Mouse (Mus musculus) erythroblast, adult 5-6 weeks (primary cell): ENCODE measurements around the gene Casc4. TPM values are rescaled to one million over a fixed set of nuclear protein-coding genes. Genes with fewer than 3 reads are reported as not detected.
"Not testable (repeated sequence)": the region's sequence is repeated elsewhere in the genome, so short reads cannot be mapped to it uniquely, and the experiment has no call there.

Experiments used
- ATAC-seq: replicated peaks from 2 replicates; pipeline ENCODE4 v1.8.0; 2016; ENCODE audit warnings: moderate number of reproducible peaks, mild to moderate bottlenecking, moderate TSS enrichment, inconsistent platforms; ENCODE audit not compliant: poor library complexity, low FRiP score, severe bottlenecking
- total RNA-seq, 2 experiments: library from RNA; stranded (forward) in 1 of 2; stranded (reverse) in 1 of 2; fragments of 150-400 nt in 1 of 2; fragments of 200-764, 138-1000 nt in 1 of 2; gene quantifications; 2 replicates each; pipeline versions ENCODE4 v1.2.3 to v1.2.4; 2015 to 2017; ENCODE audit warnings: low replicate concordance in 2 of 2

The Casc4 gene
- total RNA-seq, 2 experiments from 2014 or later, result 0.77 to 2.9 TPM

- ATAC-seq, result no peak
These were observed 30.1 kb downstream of the Casc4 start for GRCm38 (mm10) chr2:121896825-121897224.

- no peak for ATAC-seq
These were observed 43.2 kb downstream of the Casc4 start for GRCm38 (mm10) chr2:121909975-121910374.

GRCm38 (mm10) chr2:121916047-121916970 lies 49.5 kb downstream of the Casc4 start:
- no peak for ATAC-seq

GRCm38 (mm10) chr2:121937624-121938023 lies 70.9 kb downstream of the Casc4 start:
- ATAC-seq, result not testable (repeated sequence)

GRCm38 (mm10) chr2:121943364-121943763 lies 76.6 kb downstream of the Casc4 start:
- no peak for ATAC-seq

GRCm38 (mm10) chr2:121954971-121955656 lies 88.3 kb downstream of the Casc4 start:
- ATAC-seq, result 0 out of 2 replicates have a peak, but pooled peaks have one; percentile 7

GRCm38 (mm10) chr2:121955765-121956223 lies 89.0 kb downstream of the Casc4 start, which contains the start of the genes Ctdspl2 and Mageb3:
Gene Ctdspl2 (plus strand): TSS chr2:121956001.
Gene Mageb3 (minus strand): TSS chr2:121956092.
- peak; percentile 93 for ATAC-seq

- ATAC-seq, result peak; percentile 87
These were observed 89.7 kb downstream of the Casc4 start for GRCm38 (mm10) chr2:121956224-121957018.

GRCm38 (mm10) chr2:121957216-121957792 lies 90.5 kb downstream of the Casc4 start:
- ATAC-seq, result no peak

Other genes with a start within 250 kb of the Casc4 start
- not detected in 2 replicates for gene Frmd5, start 59.9 kb upstream of the Casc4 start, total RNA-seq (2015; ENCODE audit: low replicate concordance)
- not detected in 2 replicates for gene Frmd5, start 59.9 kb upstream of the Casc4 start, total RNA-seq (2017; ENCODE audit: low replicate concordance)
- 19.4 and 23.4 TPM in 2 replicates for gene Ctdspl2, start 89.0 kb downstream of the Casc4 start, total RNA-seq (2015; ENCODE audit: low replicate concordance)
- 22.6 and 30.2 TPM in 2 replicates for gene Ctdspl2, start 89.0 kb downstream of the Casc4 start, total RNA-seq (2017; ENCODE audit: low replicate concordance)
- not detected in 2 replicates for gene Mageb3, start 89.1 kb downstream of the Casc4 start, total RNA-seq (2015; ENCODE audit: low replicate concordance)
- gene Mageb3, start 89.1 kb downstream of the Casc4 start, total RNA-seq (2017; ENCODE audit: low replicate concordance), result 0.43 TPM in 1 of 2 replicates, not detected in the other
- gene Eif3j1, start 161.6 kb downstream of the Casc4 start, total RNA-seq (2015; ENCODE audit: low replicate concordance), result 5.0 and 6.7 TPM in 2 replicates
- gene Eif3j1, start 161.6 kb downstream of the Casc4 start, total RNA-seq (2017; ENCODE audit: low replicate concordance), result 14.5 and 21.5 TPM in 2 replicates